Mouse (Mus musculus): ENCODE results near the gene Nxpe5.
"Not testable (repeated sequence)": the region's sequence is repeated elsewhere in the genome, so short reads cannot be mapped to it uniquely, and the experiment has no call there.

Gene Nxpe5

DNA sequence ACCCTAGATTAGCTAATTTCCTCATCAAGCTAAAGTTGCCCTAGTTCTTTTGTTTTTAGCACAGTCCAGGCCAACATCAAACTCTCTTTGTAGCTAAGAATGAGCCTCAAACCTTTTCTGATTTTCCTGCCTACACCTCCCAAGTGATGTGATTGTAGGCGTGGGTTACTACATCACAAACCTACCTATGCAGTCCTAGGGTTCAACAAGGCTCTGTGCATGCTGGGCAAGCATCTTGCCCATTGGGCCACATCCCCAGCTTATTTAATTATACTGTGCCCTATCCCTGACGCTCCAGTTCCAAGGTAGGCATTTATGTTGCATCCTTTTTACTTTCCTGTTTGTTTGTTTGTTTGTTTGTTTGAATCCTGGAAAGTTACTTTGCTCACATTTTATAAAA, at the start of gene Nxpe5:
Nxpe5 (plus strand) TSS at position 199 of the 400 bp plus-strand sequence.
- no peak for DNase-seq (ENCODE audit: low read depth, low spot score)

DNA sequence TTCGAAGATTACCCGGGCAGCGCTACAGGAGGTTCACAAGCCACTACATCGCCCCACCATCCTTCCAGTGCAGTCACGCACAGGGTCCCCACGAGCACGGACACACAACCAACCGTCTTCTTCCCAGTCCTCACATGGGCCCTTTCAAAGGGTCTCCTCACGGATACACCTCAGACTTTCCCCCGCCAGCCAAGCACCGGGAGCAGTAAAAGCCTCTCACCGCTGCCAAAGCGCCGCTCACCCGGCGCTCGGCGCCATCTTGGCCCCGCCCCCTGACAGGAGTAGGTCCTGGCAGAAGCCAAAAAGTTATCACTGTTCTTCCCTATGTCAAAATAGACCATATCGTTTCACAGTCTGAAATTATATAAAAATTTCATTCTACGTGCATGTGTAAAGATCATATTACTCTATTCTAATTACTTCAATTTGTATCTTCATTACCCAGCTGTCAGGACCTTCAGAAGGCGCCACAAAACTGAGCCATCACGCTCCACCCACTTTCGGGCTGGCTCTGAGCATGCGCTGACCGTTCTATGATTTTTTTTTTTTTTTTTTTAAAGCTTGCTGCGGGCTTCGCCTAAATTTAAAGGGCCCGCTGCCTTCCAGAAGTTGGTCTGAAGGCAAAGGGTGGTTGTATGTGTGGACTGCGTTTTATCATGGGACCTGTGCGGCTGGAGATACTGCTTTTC, 38.6 kb upstream of the Nxpe5 start, which contains the start of the genes Taf6 and Cnpy4:
Taf6 (minus strand) TSS at position 502 of the 689 bp plus-strand sequence.
Cnpy4 (plus strand) TSS at position 536 of the 689 bp plus-strand sequence.
- DNase-seq (ENCODE audit: low read depth, low spot score): peak; percentile 86

- peak; percentile 94 for DNase-seq (ENCODE audit: low read depth, low spot score)
These were observed 37.9 kb upstream of the Nxpe5 start for GRCm38 (mm10) chr5:138187661-138188306.

DNA sequence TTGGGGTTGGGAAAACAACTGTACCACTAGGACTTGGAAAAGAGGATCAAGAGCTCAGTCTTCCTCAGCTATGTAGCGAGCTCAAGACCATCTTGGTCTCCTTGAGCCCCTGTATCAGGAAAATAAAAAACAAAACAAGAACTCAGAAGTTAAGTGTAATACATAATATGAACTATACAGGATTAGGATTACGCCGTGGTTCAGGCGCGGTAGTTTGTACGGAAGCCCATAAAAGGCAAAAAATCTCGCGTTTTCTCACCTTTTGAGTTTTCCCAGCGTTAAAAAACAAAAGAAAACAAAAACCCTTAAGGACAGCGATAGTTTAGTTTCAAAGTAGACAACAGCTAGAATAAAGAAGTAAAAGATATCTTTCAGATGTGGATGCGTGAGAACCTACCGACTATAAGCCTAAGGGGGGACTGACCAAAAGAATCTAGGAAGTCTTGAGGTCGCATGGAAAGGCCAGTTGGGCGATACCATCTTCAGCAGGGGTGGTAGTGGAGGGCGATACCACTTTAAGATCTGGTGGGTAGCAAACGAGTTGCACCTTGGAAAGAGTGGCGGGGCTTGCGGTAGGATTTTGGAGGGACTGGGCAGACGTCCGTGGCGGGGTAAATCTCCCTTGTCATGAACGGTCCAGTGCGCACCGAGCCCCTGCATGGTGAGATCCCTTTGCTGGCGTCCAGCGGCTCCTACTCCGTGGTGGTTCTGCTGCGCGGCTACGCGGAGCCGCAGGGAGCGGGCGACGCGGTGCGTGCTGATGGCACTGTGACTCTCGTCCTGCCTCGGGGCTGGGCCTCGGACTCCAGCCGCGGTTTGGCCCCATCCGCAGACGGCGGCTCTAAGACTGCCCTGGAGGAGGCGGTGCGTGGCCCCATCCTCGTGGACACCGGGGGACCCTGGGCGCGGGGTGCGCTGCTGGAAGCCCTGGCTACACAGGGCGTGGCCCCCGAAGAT, 31.6 kb upstream of the Nxpe5 start, which contains the start of gene Mblac1:
Mblac1 (plus strand) TSS at position 544 of the 957 bp plus-strand sequence.
- peak; percentile 92 for DNase-seq (ENCODE audit: low read depth, low spot score)

- DNase-seq (ENCODE audit: low read depth, low spot score): no peak
These were observed 30.8 kb upstream of the Nxpe5 start for GRCm38 (mm10) chr5:138194755-138195345.

DNA sequence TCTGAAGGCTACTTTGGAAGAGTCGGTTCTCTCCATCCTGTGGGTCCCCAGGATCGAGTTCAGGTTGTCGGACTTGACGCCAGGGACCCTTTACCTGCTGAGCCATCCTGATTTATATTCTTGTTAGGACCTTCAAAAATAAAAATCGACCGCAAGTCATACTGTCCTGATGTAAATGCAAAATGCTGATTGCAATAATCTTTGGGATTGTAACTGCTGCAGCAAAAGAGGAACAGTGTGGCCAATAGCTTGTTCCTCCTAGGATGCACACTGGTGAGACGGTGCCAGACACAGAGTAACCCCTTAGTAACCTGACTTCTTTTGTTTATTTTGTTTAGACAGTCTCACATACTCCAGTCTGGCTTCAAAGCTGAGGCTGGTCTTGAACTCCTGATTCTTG, 30.2 kb upstream of the Nxpe5 start:
- no peak for DNase-seq (ENCODE audit: low read depth, low spot score)

- DNase-seq (ENCODE audit: low read depth, low spot score): no peak
These were observed 26.1 kb upstream of the Nxpe5 start for GRCm38 (mm10) chr5:138199576-138199975.

DNA sequence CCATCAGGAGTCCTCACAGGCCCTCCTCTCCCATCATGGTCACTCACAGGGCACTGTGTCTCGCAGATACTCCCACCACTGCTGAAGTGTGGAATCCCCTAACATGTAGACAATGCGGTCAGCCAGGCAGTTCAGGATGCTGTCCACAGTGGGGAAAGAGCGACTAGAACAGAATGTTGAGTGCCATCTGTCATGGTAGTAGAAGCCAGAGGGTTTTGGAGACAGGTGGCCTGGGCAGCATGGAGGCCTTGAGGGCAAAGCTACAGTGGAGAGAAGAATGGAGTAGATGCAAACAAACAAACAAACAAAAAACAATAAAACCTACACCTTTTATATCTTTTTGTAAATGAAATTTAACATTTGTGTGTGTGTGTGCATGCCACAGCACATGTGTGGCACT, 23.6 kb upstream of the Nxpe5 start:
- DNase-seq (ENCODE audit: low read depth, low spot score): no peak

- DNase-seq (ENCODE audit: low read depth, low spot score): no peak
These were observed 18.4 kb upstream of the Nxpe5 start for GRCm38 (mm10) chr5:138207253-138207652.

GRCm38 (mm10) chr5:138207873-138208272, 17.8 kb upstream of the Nxpe5 start:
- no peak for DNase-seq (ENCODE audit: low read depth, low spot score)

DNA sequence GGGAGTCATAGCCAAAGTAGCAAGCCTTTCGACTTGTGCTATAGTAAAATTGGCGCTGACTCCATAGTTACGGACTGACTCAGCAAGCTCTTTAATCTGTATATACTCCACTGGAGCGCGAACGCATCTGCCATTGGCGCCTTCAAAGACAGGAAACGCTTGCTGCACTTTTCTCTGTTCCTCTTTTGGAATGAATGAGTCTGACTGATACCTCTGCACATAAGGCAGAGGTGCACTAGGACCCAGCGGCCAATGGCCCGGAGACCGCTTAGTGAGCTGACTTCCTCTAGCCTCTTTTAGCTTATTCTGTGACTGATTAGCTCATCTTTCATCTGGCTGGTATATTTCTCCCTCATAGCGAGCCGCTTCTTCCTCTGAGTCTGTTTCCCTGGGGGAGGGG, 9.1 kb upstream of the Nxpe5 start:
- not testable (repeated sequence) for DNase-seq (ENCODE audit: low read depth, low spot score)

DNA sequence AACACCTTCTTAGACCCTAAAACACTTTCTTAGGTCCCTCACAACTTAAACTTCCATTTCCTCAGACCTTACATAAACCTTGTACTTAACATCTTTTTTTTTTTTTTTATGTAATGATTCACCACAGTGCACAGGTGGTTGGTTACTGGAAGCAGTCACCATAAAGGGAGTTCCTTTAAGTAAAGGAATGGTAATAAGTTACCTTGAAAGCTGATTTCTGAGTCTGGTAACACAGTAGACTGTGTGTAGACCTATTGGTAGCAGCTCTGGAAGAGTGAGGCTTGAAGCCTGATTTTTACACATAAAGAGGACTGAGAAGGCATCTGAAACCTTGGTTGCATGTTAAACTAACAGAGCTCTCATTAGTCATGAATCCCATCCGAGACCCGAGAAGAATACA, 5.8 kb upstream of the Nxpe5 start:
- DNase-seq (ENCODE audit: low read depth, low spot score): no peak

DNA sequence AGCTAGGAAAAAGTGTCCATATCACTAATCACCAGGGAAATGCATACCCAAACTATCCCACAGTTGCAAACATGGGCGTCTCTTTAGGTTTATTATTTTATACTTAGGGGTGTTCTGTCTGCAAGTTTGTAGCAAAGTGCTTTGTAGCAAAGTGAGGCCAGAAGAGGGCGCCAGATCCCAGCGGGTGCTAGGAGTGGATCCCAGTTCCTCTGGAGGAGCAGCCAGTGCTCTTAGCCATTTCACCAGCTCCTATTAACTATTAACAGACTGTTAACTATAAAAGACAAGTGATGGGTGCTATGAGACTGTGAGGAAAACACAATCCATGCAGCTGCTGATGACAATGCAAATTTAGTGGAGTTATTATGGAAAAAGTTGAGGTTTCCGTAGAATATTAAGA, 3.6 kb upstream of the Nxpe5 start:
- peak; percentile 27 for DNase-seq (ENCODE audit: low read depth, low spot score)

GRCm38 (mm10) chr5:138223287-138223686, 2.4 kb upstream of the Nxpe5 start:
- no peak for DNase-seq (ENCODE audit: low read depth, low spot score)

GRCm38 (mm10) chr5:138226491-138226890, 793 bp downstream of the Nxpe5 start:
- DNase-seq (ENCODE audit: low read depth, low spot score): no peak

GRCm38 (mm10) chr5:138227367-138227766, 1.7 kb downstream of the Nxpe5 start:
- DNase-seq (ENCODE audit: low read depth, low spot score): no peak

DNA sequence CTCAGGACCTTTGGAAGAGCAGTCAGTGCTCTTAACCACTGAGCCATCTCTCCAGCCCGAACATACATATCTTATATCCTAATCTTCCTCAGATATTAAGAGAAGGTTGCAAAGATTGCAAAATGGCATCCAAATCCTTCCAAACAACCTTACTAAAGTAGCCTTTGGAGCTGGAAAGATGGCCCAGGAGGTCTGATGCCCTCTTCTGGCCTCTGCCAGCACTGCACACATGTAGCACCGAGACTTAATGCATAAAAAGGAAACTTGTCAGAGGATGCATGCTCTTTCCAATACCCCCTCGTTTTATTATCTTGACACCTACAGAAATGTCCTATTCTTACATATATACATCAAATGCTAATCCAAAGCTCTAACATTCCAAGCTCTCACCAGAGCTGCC, 2.3 kb downstream of the Nxpe5 start:
- DNase-seq (ENCODE audit: low read depth, low spot score): no peak

DNA sequence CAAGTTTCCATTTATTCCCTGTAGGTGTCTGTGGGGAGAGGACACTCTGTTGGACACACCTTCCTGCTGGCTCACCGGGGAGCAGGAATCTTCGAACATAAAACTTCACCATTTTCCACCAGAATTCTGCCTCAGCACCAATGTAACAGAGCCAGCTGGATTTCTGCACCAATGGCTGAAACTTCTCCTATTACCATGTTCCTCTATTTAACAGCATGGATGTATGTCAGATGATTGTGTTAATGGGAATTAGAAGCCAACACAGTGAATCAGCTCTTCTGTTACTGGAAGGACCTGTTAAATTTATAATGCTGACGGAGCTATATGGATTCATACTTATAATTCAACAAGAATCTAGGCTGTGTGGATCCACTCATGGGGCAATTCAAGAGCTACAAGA, 3.8 kb downstream of the Nxpe5 start:
- no peak for DNase-seq (ENCODE audit: low read depth, low spot score)

- DNase-seq (ENCODE audit: low read depth, low spot score): no peak
These were observed 8.1 kb downstream of the Nxpe5 start for GRCm38 (mm10) chr5:138233778-138234177.

GRCm38 (mm10) chr5:138234224-138234623, 8.5 kb downstream of the Nxpe5 start:
- DNase-seq (ENCODE audit: low read depth, low spot score): no peak

- DNase-seq (ENCODE audit: low read depth, low spot score): no peak
These were observed 15.8 kb downstream of the Nxpe5 start for GRCm38 (mm10) chr5:138241511-138241910.

DNA sequence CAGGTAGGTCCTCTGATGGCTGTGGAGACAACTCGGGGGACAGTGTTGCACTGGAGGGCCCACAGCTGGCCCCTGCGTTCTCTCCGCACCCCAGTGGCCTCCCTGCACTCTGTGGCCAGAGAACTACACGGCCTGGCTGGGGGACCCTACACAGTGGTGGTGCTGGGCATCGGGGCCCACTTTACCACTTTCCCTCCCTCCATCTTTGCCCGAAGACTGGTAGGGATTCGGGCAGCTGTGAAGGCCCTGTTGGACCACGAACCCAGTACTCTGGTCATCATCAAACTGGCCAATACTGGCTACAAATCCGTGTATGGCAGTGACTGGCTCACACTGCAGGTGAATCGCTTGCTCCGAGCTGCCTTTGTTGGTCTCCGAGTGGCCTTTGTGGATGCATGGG, 25.4 kb downstream of the Nxpe5 start:
- DNase-seq (ENCODE audit: low read depth, low spot score): no peak

Data from telencephalon, adult 2 months (tissue).